Mouse (Mus musculus) C2C12 (cell line): Measurements from ENCODE around the gene Gucy1b2.

Source experiments
- CTCF ChIP-seq: IDR thresholded peaks from one replicate; pipeline ENCODE4 v1.5.1; 2011; ENCODE audit not compliant: control insufficient read depth, insufficient read depth, insufficient read length
- FOSL1 ChIP-seq: IDR thresholded peaks from one replicate; pipeline ENCODE4 v1.8.0; 2011; ENCODE audit warnings: mild to moderate bottlenecking, low read length; ENCODE audit not compliant: poor library complexity, insufficient read depth, severe bottlenecking
- MAX ChIP-seq: IDR thresholded peaks from one replicate; pipeline ENCODE4 v1.6.1; 2011; ENCODE audit warnings: mild to moderate bottlenecking, control low read depth
- MYOD1 ChIP-seq: IDR thresholded peaks from one replicate; pipeline ENCODE4 v1.6.1; 2011; ENCODE audit warnings: low read depth; ENCODE audit not compliant: control insufficient read depth, insufficient read length
- MYOG ChIP-seq: IDR thresholded peaks from one replicate; pipeline ENCODE4 v1.6.1; 2011; ENCODE audit not compliant: control insufficient read depth, insufficient read length; ENCODE audit errors: extremely low read depth
- USF1 ChIP-seq: IDR thresholded peaks from one replicate; pipeline ENCODE4 v1.6.1; 2011; ENCODE audit warnings: low read depth, mild to moderate bottlenecking, control low read depth, moderate library complexity

DNA sequence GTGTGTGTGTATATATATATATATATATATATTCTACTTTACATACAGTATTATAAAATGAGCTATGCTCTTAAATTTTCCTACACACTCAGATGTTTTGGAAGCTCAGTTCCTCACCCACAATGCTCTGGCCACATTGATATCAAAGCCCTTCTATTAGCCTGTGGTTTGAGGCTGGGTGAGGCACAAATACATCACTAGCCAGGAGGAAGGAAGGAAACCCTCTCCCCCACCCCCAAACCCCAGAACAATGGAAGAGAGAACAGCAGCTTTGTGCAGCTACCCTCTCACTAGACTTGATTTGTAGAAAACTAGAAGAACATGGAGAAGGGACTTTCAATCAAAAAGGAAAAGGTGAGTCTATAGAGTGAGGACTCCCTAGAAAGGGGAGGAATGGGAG, 16.1 kb downstream of the Gucy1b2 start:
- no peak for TF ChIP-seq USF1
- TF ChIP-seq MYOG, result no peak
- no peak for TF ChIP-seq CTCF
- no peak for TF ChIP-seq FOSL1
- TF ChIP-seq MYOD1, result no peak
- TF ChIP-seq MAX, result no peak
